Mouse (Mus musculus) midbrain, embryonic 12.5 days (tissue): ENCODE data around the gene Setd3. TPM values are rescaled to one million over a fixed set of nuclear protein-coding genes. Genes with fewer than 3 reads are reported as not detected.
"Not testable (repeated sequence)": the region's sequence is repeated elsewhere in the genome, so short reads cannot be mapped to it uniquely, and the experiment has no call there.

Experiments
- ATAC-seq: fragments of 200-750 bp; cut with Nextera tagmentation; 2 replicates; pipeline ENCODE4 v1.8.0; 2017; ENCODE audit warnings: low read depth, moderate TSS enrichment, moderate library complexity; ENCODE audit not compliant: low FRiP score
- H3K27ac ChIP-seq: fragments of 300-500 bp; sonication (generic); replicated peaks from 2 replicates; pipeline ENCODE4 v1.5.1; 2016; ENCODE audit warnings: mild to moderate bottlenecking
- H3K27me3 ChIP-seq: fragments of 300-500 bp; sonication (generic); 2 replicates; pipeline ENCODE4 v1.6.1; 2016; ENCODE audit warnings: mild to moderate bottlenecking
- H3K36me3 ChIP-seq: fragments of 300-500 bp; sonication (generic); 2 replicates; pipeline ENCODE4 v1.6.1; 2016
- H3K4me1 ChIP-seq: fragments of 300-500 bp; sonication (generic); 2 replicates; pipeline ENCODE4 v1.6.1; 2016
- H3K4me2 ChIP-seq: fragments of 300-500 bp; sonication (generic); replicated peaks from 2 replicates; pipeline ENCODE4 v1.6.1; 2016; ENCODE audit warnings: mild to moderate bottlenecking, moderate library complexity
- H3K4me3 ChIP-seq: fragments of 300-500 bp; sonication (generic); 2 replicates; pipeline ENCODE4 v1.5.1; 2016; ENCODE audit warnings: mild to moderate bottlenecking
- H3K9ac ChIP-seq: fragments of 300-500 bp; sonication (generic); replicated peaks from 2 replicates; pipeline ENCODE4 v1.6.1; 2016; ENCODE audit warnings: mild to moderate bottlenecking, moderate library complexity
- H3K9me3 ChIP-seq: fragments of 300-500 bp; sonication (generic); 2 replicates; pipeline ENCODE4 v1.6.1; 2016; ENCODE audit warnings: mild to moderate bottlenecking
- WGBS: fragments of 180-500 bp; shearing (Covaris S2); methylation state at CpG from one replicate; pipeline ENCODE4 v1.1.7; 2016; 5-methylcytosine and 5-hydroxymethylcytosine counted together
- polyA plus RNA-seq: library from polyadenylated mRNA; unstranded; fragments of >200 nt; fragmentation: Nextera tagmentation; extraction: Ambion mirVana; gene quantifications from 2 replicates; pipeline ENCODE4 v1.2.1, GENCODE M21; 2016

The Setd3 gene
- polyA plus RNA-seq, 1 experiment from 2014 or later, result 97.7 TPM

DNA sequence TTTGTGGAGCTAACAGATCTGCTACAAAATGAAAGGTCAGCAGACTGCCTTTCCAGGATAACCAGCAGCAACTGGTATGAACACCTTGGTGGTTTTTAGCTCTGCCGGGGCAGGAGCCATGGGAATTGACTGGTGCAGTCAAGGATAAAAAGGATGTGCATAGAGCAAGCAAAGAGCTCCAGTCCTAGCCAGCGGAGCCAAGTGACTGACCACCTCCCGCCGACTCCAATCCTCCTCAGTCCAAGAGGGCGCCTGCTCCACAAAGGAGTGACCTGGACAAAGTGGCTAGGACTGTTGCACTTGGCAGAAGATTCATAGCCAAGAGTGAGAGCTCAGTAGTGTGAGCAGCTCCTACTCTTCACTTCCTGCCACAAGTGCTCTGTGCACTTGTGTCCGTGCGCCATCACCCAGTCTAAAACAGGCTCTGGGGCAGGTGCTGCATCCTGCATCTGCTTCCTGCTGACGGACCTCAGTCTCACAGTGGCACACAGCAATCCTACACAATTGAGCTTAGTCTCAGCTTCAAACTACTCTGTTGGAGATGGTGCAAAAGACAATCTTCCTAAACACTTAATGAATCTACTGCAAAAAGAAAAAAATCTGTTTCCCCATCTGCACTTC, 46.6 kb downstream of the Setd3 start:
- no peak overlapping the region for H3K4me3 ChIP-seq
- H3K9ac ChIP-seq, result no peak overlapping the region
- H3K27ac ChIP-seq, result no peak overlapping the region
- no peaks in the 10 kb centered on the region for H3K27me3 ChIP-seq
- no peaks in the 10 kb centered on the region for H3K4me1 ChIP-seq
- 87% methylated on average over 8 of the region's 8 CpGs for WGBS
- no peak for ATAC-seq
- no peaks in the 10 kb centered on the region for H3K9me3 ChIP-seq
- peaks cover 33% of the 10 kb centered on the region for H3K36me3 ChIP-seq
- no peak overlapping the region for H3K4me2 ChIP-seq

GRCm38 (mm10) chr12:108121288-108121687, 57.8 kb downstream of the Setd3 start:
- Histone ChIP-seq H3K27ac (no peak overlapping the region), H3K36me3 (peaks cover 10% of the 10 kb centered on the region)
- peak; percentile 62; the same call in 1 of the 2 replicates for ATAC-seq

GRCm38 (mm10) chr12:108120434-108120833, 58.7 kb downstream of the Setd3 start:
- ATAC-seq, result no peak
- no peaks in the 10 kb centered on the region for H3K9me3 ChIP-seq
- no peak overlapping the region for H3K4me3 ChIP-seq
- H3K27me3 ChIP-seq, result no peaks in the 10 kb centered on the region
- H3K36me3 ChIP-seq, result peaks cover 8% of the 10 kb centered on the region; the same call in 1 of the 2 replicates
- no peak overlapping the region for H3K9ac ChIP-seq
- 78% methylated on average over 6 of the region's 6 CpGs for WGBS
- H3K4me1 ChIP-seq, result peaks cover 18% of the 10 kb centered on the region
- no peak overlapping the region for H3K4me2 ChIP-seq
- no peak overlapping the region for H3K27ac ChIP-seq

More at GRCm38 (mm10) chr12:108121288-108121687, 57.8 kb downstream of the Setd3 start:
- Histone ChIP-seq H3K4me3 (no peak overlapping the region), H3K27me3 (no peaks in the 10 kb centered on the region), H3K9me3 (no peaks in the 10 kb centered on the region), H3K4me2 (no peak overlapping the region), H3K4me1 (peaks cover 18% of the 10 kb centered on the region), H3K9ac (no peak overlapping the region)
- WGBS, result 3% methylated on average over 2 of the region's 2 CpGs

DNA sequence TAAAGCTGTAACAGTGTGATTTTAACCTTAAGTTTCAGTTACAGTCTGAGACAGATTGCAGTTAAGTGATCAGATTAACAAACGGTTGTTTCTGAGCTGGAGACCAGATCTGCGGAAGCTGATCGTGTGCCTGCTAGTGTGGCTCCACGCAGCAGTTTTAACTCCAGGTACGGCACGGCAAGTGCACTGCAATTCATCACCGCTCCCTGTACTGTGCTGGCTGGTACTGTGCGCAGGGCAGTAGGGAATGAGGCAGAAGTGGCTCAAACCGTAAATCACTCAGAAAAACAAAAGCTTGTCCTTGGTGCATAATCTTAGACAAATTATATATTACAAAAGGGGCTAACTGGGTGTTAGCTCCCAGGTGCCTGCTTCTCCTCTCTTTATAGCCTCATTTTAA, 59.2 kb downstream of the Setd3 start:
- no peak overlapping the region for H3K4me2 ChIP-seq
- H3K27me3 ChIP-seq, result no peaks in the 10 kb centered on the region
- H3K4me1 ChIP-seq, result peaks cover 18% of the 10 kb centered on the region
- peaks cover 9% of the 10 kb centered on the region; the same call in 1 of the 2 replicates for H3K36me3 ChIP-seq
- ATAC-seq, result no peak
- H3K9ac ChIP-seq, result no peak overlapping the region
- 85% methylated on average over 9 of the region's 9 CpGs for WGBS
- H3K27ac ChIP-seq, result no peak overlapping the region
- no peak overlapping the region for H3K4me3 ChIP-seq
- H3K9me3 ChIP-seq, result no peaks in the 10 kb centered on the region

GRCm38 (mm10) chr12:108118902-108119531, 60.1 kb downstream of the Setd3 start:
- peak overlapping the region; percentile 34 for H3K4me2 ChIP-seq
- peaks cover 17% of the 10 kb centered on the region; the same call in 1 of the 2 replicates for H3K36me3 ChIP-seq
- peak; percentile 85 for ATAC-seq
- 49% methylated on average over 19 of the region's 19 CpGs for WGBS
- no peaks in the 10 kb centered on the region for H3K27me3 ChIP-seq
- H3K4me1 ChIP-seq, result peaks cover 18% of the 10 kb centered on the region
- no peak overlapping the region; the same call in 1 of the 2 replicates for H3K9ac ChIP-seq
- H3K4me3 ChIP-seq, result 0 out of 2 replicates have a peak overlapping the region, but pooled peaks have one; percentile 4
- peak overlapping the region; percentile 20; the same call in 1 of the 2 replicates for H3K27ac ChIP-seq
- no peaks in the 10 kb centered on the region for H3K9me3 ChIP-seq

DNA sequence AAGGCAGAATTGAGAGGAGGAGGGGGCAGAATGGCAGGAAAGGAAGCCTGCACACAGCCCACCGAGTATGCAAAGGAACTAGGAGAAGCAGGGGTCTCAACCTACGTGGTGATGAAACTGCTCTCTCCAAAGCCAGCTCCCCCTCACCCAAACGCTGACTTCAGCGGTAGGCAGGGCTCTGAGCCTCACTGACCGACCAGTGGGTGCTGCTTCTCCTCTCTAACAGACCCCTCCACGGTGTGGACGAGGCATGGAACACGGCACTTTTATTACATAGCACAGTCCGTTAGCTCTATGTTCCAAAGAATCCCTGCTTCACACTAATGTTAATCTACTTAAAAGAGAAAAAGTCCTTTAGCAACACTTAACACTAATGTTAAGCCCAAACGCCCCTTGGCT, 60.6 kb downstream of the Setd3 start:
- 56% methylated on average over 10 of the region's 10 CpGs for WGBS
- Histone ChIP-seq H3K4me2 (peak overlapping the region; percentile 34), H3K36me3 (peaks cover 18% of the 10 kb centered on the region; the same call in 1 of the 2 replicates), H3K9me3 (no peaks in the 10 kb centered on the region), H3K4me3 (no peak overlapping the region), H3K27me3 (no peaks in the 10 kb centered on the region), H3K9ac (no peak overlapping the region), H3K4me1 (peaks cover 18% of the 10 kb centered on the region), H3K27ac (peak overlapping the region; percentile 20; the same call in 1 of the 2 replicates)
- 0 out of 2 replicates have a peak, but pooled peaks have one; percentile 12 for ATAC-seq

DNA sequence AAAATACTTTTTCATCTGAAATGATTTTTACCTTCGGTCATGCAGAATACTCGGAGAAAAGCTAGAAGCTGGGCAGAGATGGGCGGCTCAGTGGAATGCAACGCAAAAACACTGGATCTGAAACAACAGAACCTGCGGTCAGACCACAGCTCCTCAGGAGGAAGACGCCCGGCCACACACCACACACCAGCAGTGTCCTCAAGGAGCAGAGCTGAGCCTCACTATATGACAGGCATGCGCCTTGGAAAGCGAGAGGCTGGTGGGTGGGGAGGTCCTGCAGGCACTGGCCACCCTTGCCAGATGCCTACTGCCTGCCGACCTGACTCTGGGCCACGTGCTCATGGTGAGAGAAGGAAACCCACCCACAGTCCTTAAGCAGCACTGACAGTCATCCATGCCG, 67.9 kb downstream of the Setd3 start:
- H3K36me3 ChIP-seq, result peaks cover 34% of the 10 kb centered on the region; the same call in 1 of the 2 replicates
- no peak overlapping the region for H3K4me3 ChIP-seq
- no peaks in the 10 kb centered on the region for H3K27me3 ChIP-seq
- WGBS, result 90% methylated on average over 12 of the region's 12 CpGs
- H3K4me1 ChIP-seq, result no peaks in the 10 kb centered on the region
- no peak overlapping the region for H3K4me2 ChIP-seq
- no peaks in the 10 kb centered on the region for H3K9me3 ChIP-seq
- ATAC-seq, result no peak
- H3K9ac ChIP-seq, result no peak overlapping the region
- H3K27ac ChIP-seq, result no peak overlapping the region

DNA sequence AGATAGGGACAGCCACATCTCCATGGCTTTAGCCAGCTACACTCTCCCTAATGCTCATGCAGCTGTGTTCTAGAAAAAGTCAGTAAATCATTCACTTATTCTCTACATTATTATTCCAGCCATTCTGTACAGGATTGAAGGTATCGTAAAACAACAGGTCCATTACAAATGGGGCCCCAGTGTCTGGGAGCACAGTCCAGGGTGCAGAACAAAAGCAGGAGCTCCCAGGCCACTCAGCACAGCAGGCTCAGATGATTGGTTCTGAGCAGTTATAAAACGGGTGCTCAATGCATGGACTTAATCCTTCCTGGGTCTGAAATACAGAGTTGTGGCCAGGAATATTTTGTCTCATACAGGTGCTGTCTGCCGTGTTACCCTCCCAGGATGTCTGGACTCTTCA, 68.4 kb downstream of the Setd3 start:
- no peaks in the 10 kb centered on the region for H3K9me3 ChIP-seq
- no peak overlapping the region for H3K4me2 ChIP-seq
- H3K4me1 ChIP-seq, result 0 out of 2 replicates have a peak, but pooled peaks cover 1% of the 10 kb centered on the region
- H3K4me3 ChIP-seq, result no peak overlapping the region
- peaks cover 39% of the 10 kb centered on the region for H3K36me3 ChIP-seq
- no peak for ATAC-seq
- H3K27ac ChIP-seq, result no peak overlapping the region
- H3K27me3 ChIP-seq, result no peaks in the 10 kb centered on the region
- no peak overlapping the region for H3K9ac ChIP-seq
- WGBS, result 68% methylated on average over 3 of the region's 3 CpGs

DNA sequence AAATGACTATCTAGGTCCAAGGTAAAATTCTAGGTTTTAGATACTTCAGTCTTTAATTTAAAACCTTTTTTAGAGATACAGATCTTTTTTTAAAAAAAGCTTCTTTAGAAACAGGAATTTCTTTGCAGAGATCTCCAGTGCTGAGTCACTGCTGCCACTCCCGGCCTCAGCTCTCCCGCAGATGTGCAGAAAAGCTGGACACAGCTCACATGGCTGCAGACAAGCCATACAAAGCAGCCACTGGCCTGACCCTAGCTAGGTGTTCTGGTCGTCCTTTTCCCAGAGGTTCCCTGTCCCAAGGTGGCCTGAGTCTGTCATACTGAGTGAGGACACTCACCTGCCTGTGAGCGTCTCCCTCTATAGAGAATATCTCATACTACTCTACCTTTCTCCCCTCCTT, 69.4 kb downstream of the Setd3 start:
- Histone ChIP-seq H3K27ac (no peak overlapping the region), H3K4me1 (0 out of 2 replicates have a peak, but pooled peaks cover 3% of the 10 kb centered on the region), H3K4me3 (no peak overlapping the region), H3K4me2 (no peak overlapping the region), H3K27me3 (no peaks in the 10 kb centered on the region), H3K9me3 (no peaks in the 10 kb centered on the region), H3K36me3 (peaks cover 43% of the 10 kb centered on the region), H3K9ac (no peak overlapping the region)
- ATAC-seq, result no peak
- 84% methylated on average over 4 of the region's 4 CpGs for WGBS

DNA sequence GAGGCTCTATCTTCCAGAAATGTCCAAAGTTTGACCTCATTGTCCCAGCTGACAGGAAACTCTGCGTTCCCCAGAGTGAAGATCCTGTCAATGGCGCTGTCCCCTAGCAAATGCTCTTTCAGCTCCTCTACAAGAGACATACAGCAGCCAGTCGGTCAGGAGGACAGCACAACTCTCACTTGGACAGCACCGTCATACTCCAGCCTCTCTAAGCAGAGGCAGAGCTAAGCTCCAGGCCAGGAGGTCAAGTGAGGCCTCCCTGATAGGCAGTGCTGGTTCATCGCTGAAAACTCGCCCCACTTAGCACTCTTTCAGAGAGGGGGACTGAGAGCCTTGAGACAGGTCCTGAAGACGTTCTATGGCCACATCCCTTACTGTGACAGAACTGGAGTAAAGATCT, 70.5 kb downstream of the Setd3 start:
- H3K4me2 ChIP-seq, H3K4me3 ChIP-seq, H3K27ac ChIP-seq, ATAC-seq, H3K27me3 ChIP-seq, H3K4me1 ChIP-seq, H3K9ac ChIP-seq, H3K9me3 ChIP-seq: not testable (repeated sequence)
- H3K36me3 ChIP-seq, result peaks cover 36% of the 10 kb centered on the region
- WGBS, result 80% methylated on average over 7 of the region's 7 CpGs

GRCm38 (mm10) chr12:108103292-108103691, 75.8 kb downstream of the Setd3 start:
- Histone ChIP-seq H3K4me1 (0 out of 2 replicates have a peak, but pooled peaks cover 3% of the 10 kb centered on the region), H3K4me2 (no peak overlapping the region), H3K27ac (no peak overlapping the region), H3K4me3 (no peak overlapping the region), H3K36me3 (peaks cover 20% of the 10 kb centered on the region), H3K27me3 (no peaks in the 10 kb centered on the region), H3K9ac (no peak overlapping the region), H3K9me3 (no peaks in the 10 kb centered on the region)
- no peak for ATAC-seq
- 88% methylated on average over 6 of the region's 6 CpGs for WGBS

GRCm38 (mm10) chr12:108102119-108102518, 77.0 kb downstream of the Setd3 start:
- H3K36me3 ChIP-seq, result peaks cover 12% of the 10 kb centered on the region
- no peaks in the 10 kb centered on the region for H3K9me3 ChIP-seq
- no peak for ATAC-seq
- H3K4me3 ChIP-seq, result no peak overlapping the region
- H3K4me2 ChIP-seq, result no peak overlapping the region
- no peak overlapping the region for H3K27ac ChIP-seq
- no peaks in the 10 kb centered on the region for H3K27me3 ChIP-seq
- 89% methylated on average over 2 of the region's 2 CpGs for WGBS
- no peak overlapping the region for H3K9ac ChIP-seq
- 0 out of 2 replicates have a peak, but pooled peaks cover 3% of the 10 kb centered on the region for H3K4me1 ChIP-seq
